Mouse (Mus musculus) skeletal muscle tissue, adult 2 months (tissue): Measurements from ENCODE around the gene Washc2.
"Not testable (repeated sequence)": the region's sequence is repeated elsewhere in the genome, so short reads cannot be mapped to it uniquely, and the experiment has no call there.

Experiments used
- DNase-seq: peaks from one replicate; pipeline ENCODE4 v3.0.0-alpha.2; 2012; ENCODE audit warnings: low read depth, low spot score

Washc2 gene

GRCm38 (mm10) chr6:116207729-116208534 is at the start of gene Washc2:
Washc2 (plus strand) TSS chr6:116208038.
- peak; percentile 99 for DNase-seq

GRCm38 (mm10) chr6:116166383-116166782 is 41.5 kb upstream of the Washc2 start:
- DNase-seq: no peak

- DNase-seq: not testable (repeated sequence)
Observed at GRCm38 (mm10) chr6:116173511-116174099, 34.2 kb upstream of the Washc2 start.

GRCm38 (mm10) chr6:116178376-116178775 is 29.5 kb upstream of the Washc2 start:
- no peak for DNase-seq

GRCm38 (mm10) chr6:116180731-116181130 is 27.1 kb upstream of the Washc2 start:
- DNase-seq: no peak

GRCm38 (mm10) chr6:116183509-116183908 is 24.3 kb upstream of the Washc2 start:
- DNase-seq: no peak

GRCm38 (mm10) chr6:116186485-116186884 is 21.4 kb upstream of the Washc2 start:
- no peak for DNase-seq

GRCm38 (mm10) chr6:116189417-116189816 is 18.4 kb upstream of the Washc2 start:
- no peak for DNase-seq

- peak; percentile 15 for DNase-seq
Observed at GRCm38 (mm10) chr6:116192809-116193311, 15.0 kb upstream of the Washc2 start.

- DNase-seq: peak; percentile 96
Observed at GRCm38 (mm10) chr6:116193394-116194393, 14.1 kb upstream of the Washc2 start, which contains the start of gene Tmcc1. Tmcc1 (minus strand) TSS chr6:116193486.

GRCm38 (mm10) chr6:116195811-116196210 is 12.0 kb upstream of the Washc2 start:
- DNase-seq: no peak

- no peak for DNase-seq
Observed at GRCm38 (mm10) chr6:116198173-116198572, 9.7 kb upstream of the Washc2 start.

- DNase-seq: no peak
Observed at GRCm38 (mm10) chr6:116199682-116200081, 8.2 kb upstream of the Washc2 start.

- DNase-seq: peak; percentile 30
Observed at GRCm38 (mm10) chr6:116227767-116228166, 19.9 kb downstream of the Washc2 start.

GRCm38 (mm10) chr6:116228785-116229525 is 21.1 kb downstream of the Washc2 start:
- peak; percentile 26 for DNase-seq

- DNase-seq: not testable (repeated sequence)
Observed at GRCm38 (mm10) chr6:116234821-116235220, 27.0 kb downstream of the Washc2 start.

- peak; percentile 5 for DNase-seq
Observed at GRCm38 (mm10) chr6:116235336-116235735, 27.5 kb downstream of the Washc2 start.

GRCm38 (mm10) chr6:116238083-116238482 is 30.2 kb downstream of the Washc2 start:
- DNase-seq: no peak

GRCm38 (mm10) chr6:116240371-116240770 is 32.5 kb downstream of the Washc2 start:
- DNase-seq: no peak

GRCm38 (mm10) chr6:116259649-116260048 is 51.8 kb downstream of the Washc2 start:
- no peak for DNase-seq

- no peak for DNase-seq
Observed at GRCm38 (mm10) chr6:116260481-116260880, 52.6 kb downstream of the Washc2 start.
